Mouse (Mus musculus) adrenal gland (tissue): ENCODE data around the gene 9930021J03Rik.

Experiments
- intact Hi-C: fragments of 180-260 bp; cut with DNase I; formaldehyde crosslinking; loops from one replicate; pipeline ENCODE4 v1.15.1; 2025

9930021J03Rik gene

GRCm38 (mm10) chr19:29812581-29813460 lies 7.0 kb upstream of the 9930021J03Rik start, which contains the start of gene Ranbp6:
Ranbp6 (minus strand) TSS chr19:29812974.
- intact Hi-C loops, result no loop called here

- intact Hi-C loops, result no loop called here
Observed at GRCm38 (mm10) chr19:29810022-29810421, 4.2 kb upstream of the 9930021J03Rik start.

GRCm38 (mm10) chr19:29805101-29805916 lies 480 bp downstream of the 9930021J03Rik start:
- intact Hi-C loops, result no loop called here

GRCm38 (mm10) chr19:29803946-29804345 lies 1.8 kb downstream of the 9930021J03Rik start:
- intact Hi-C loops, result no loop called here

- intact Hi-C loops, result loop anchor here (10.0 kb wide), 1 partner anchor 53 kb away; no protein-coding TSS in a partner anchor
Observed at GRCm38 (mm10) chr19:29797371-29797770, 8.4 kb downstream of the 9930021J03Rik start.

- intact Hi-C loops, result no loop called here
Observed at GRCm38 (mm10) chr19:29787997-29788396, 17.8 kb downstream of the 9930021J03Rik start.

- intact Hi-C loops, result no loop called here
Observed at GRCm38 (mm10) chr19:29782914-29783313, 22.9 kb downstream of the 9930021J03Rik start.

GRCm38 (mm10) chr19:29753939-29754338 lies 51.9 kb downstream of the 9930021J03Rik start:
- intact Hi-C loops, result no loop called here

GRCm38 (mm10) chr19:29750994-29751393 lies 54.8 kb downstream of the 9930021J03Rik start:
- intact Hi-C loops, result no loop called here

GRCm38 (mm10) chr19:29743531-29743930 lies 62.3 kb downstream of the 9930021J03Rik start:
- intact Hi-C loops, result loop anchor here (10.0 kb wide), 1 partner anchor 51 kb away; no protein-coding TSS in a partner anchor

GRCm38 (mm10) chr19:29740661-29741060 lies 65.1 kb downstream of the 9930021J03Rik start:
- intact Hi-C loops, result loop anchor here (10.0 kb wide), 1 partner anchor 54 kb away; no protein-coding TSS in a partner anchor

GRCm38 (mm10) chr19:29739608-29740007 lies 66.2 kb downstream of the 9930021J03Rik start:
- intact Hi-C loops, result loop anchor here (5.0 to 10.0 kb wide), 2 partner anchors 55 to 83 kb away; no protein-coding TSS in a partner anchor

GRCm38 (mm10) chr19:29735421-29735820 lies 70.4 kb downstream of the 9930021J03Rik start:
- intact Hi-C loops, result loop anchor here (5.0 kb wide), 1 partner anchor 87 kb away; no protein-coding TSS in a partner anchor

- intact Hi-C loops, result no loop called here
Observed at GRCm38 (mm10) chr19:29718476-29718875, 87.3 kb downstream of the 9930021J03Rik start.

GRCm38 (mm10) chr19:29717854-29718253 lies 87.9 kb downstream of the 9930021J03Rik start:
- intact Hi-C loops, result no loop called here

GRCm38 (mm10) chr19:29713451-29713850 lies 92.3 kb downstream of the 9930021J03Rik start:
- intact Hi-C loops, result no loop called here

GRCm38 (mm10) chr19:29709461-29709860 lies 96.3 kb downstream of the 9930021J03Rik start:
- intact Hi-C loops, result no loop called here

GRCm38 (mm10) chr19:29708461-29708860 lies 97.3 kb downstream of the 9930021J03Rik start:
- intact Hi-C loops, result no loop called here

GRCm38 (mm10) chr19:29708003-29708402 lies 97.8 kb downstream of the 9930021J03Rik start:
- intact Hi-C loops, result no loop called here

GRCm38 (mm10) chr19:29707314-29707898 lies 98.4 kb downstream of the 9930021J03Rik start:
- intact Hi-C loops, result no loop called here

GRCm38 (mm10) chr19:29704436-29704835 lies 101.4 kb downstream of the 9930021J03Rik start:
- intact Hi-C loops, result no loop called here
